15 mouse cellular contexts compared by ENCODE assay signal in genomic region chr14:21574686-21575309, GRCm38 (mm10).
A peak's percentile ranks its signal among the peaks of the same experiment; 100 is the strongest.
DNase-seq lines count a peak whose midpoint lies in the region; ATAC-seq lines count a peak whose summit lies in the region.
"Had no signal": no experiment of that assay in that cellular context is flagged by ENCODE, and none has a peak within 500 bp of the region (broad histone marks: within the 10 kb centered on the region; RNA-seq: fewer than 3 reads in every experiment).

No protein-coding gene starts in this region.

- DNase-seq in lung, postnatal 10 days, result peak; percentile 21
- DNase-seq in lung, postnatal 14 days, result no peak
- no peak for DNase-seq in cerebellum, postnatal 14 days
- no peak for DNase-seq in heart, postnatal 14 days
- DNase-seq: adrenal gland, postnatal 10 days; B cell, adult 2 months; cerebellum, adult 11 months; cerebellum, adult 8-10 months; cerebellum, postnatal 25 days; gastrocnemius, postnatal 10 days had no signal

- peak; percentile 64 for ATAC-seq in common myeloid progenitor, adult 5-6 weeks (replicated peaks; ENCODE audit: low read depth, poor library complexity, severe bottlenecking)
- ATAC-seq in megakaryocyte, adult 5-6 weeks (ENCODE audit: poor library complexity, severe bottlenecking), result peak; percentile 62
- ATAC-seq: CD4-positive, CD25-positive, alpha-beta regulatory T cell, adult 4 months; forebrain, embryonic 13.5 days; intestine, embryonic 15.5 days had no signal

- intact Hi-C loops in heart, postnatal 14 days (cut with DNase I), result loop anchor here (5.0 kb wide), 1 partner anchor 52 kb away; no protein-coding TSS in a partner anchor
